Mouse (Mus musculus) regulatory T cell (primary cell): Measurements from ENCODE around the gene H2afy2.

ENCODE experiments used
- in situ Hi-C: fragments of 300-600 bp; cut with MboI, MseI; formaldehyde crosslinking; loops from one replicate; pipeline ENCODE4 v1.15.1; 2025; ENCODE audit warnings: high pct_unique_total_duplicates

Gene H2afy2

GRCm38 (mm10) chr10:61784414-61784813 is 467 bp upstream of the H2afy2 start:
- in situ Hi-C loops = no loop called here

GRCm38 (mm10) chr10:61782799-61783611 is 942 bp downstream of the H2afy2 start:
- in situ Hi-C loops = no loop called here

DNA sequence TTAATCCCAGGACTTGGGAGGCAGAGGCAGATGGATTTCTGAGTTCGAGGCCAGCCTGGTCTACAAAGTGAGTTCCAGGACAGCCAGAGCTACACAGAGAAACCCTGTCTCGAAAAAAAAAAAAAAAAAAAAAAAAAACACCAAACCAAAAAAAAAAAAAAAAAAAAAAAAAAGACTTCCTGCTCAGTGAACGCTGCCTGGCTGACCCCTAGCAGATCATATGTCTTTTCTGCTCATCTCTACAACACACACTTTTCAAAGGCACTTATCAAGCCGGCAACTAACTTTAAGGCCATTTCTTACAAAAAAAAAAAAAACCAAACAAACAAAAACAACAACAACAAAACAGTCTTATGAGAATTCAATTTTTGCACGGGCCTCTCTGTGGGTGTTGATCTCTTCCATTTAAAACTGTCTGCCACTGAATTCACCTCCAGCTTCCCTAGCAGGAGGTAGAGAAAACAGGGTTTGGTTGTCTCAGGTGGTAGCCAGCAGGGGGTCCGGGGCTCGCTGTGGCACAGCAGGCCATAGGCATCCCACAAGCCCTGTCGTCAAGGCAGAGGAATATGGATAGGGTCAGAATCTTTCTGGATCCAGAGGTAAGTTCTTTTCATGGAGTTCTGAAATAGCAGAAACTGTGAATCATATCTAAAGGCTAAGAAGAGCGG is 2.4 kb downstream of the H2afy2 start:
- in situ Hi-C loops = no loop called here

GRCm38 (mm10) chr10:61766806-61767205 is 17.1 kb downstream of the H2afy2 start:
- in situ Hi-C loops = no loop called here

DNA sequence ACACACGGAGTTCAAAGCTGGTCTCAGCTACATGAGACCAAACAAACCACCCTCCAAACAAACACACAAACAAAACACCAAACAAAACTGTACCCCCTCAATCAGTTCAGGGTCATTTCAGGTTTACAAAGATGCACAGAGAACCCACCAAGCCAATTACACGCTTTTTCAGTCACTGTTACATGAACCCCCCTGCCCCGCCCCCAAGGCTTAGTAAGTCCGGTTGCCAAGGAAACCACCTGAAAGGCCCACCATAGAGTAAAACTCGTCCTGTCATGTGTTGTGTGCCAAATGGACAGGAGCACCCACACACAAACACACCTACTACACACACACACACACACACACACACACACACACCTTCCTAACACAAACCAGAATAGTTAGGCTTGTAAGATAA is 18.4 kb downstream of the H2afy2 start:
- in situ Hi-C loops = no loop called here

GRCm38 (mm10) chr10:61764689-61765088 is 19.3 kb downstream of the H2afy2 start:
- in situ Hi-C loops = no loop called here

- in situ Hi-C loops = no loop called here
Observed at GRCm38 (mm10) chr10:61759869-61760268, 24.1 kb downstream of the H2afy2 start.

GRCm38 (mm10) chr10:61758904-61759303 is 25.0 kb downstream of the H2afy2 start:
- in situ Hi-C loops = no loop called here

DNA sequence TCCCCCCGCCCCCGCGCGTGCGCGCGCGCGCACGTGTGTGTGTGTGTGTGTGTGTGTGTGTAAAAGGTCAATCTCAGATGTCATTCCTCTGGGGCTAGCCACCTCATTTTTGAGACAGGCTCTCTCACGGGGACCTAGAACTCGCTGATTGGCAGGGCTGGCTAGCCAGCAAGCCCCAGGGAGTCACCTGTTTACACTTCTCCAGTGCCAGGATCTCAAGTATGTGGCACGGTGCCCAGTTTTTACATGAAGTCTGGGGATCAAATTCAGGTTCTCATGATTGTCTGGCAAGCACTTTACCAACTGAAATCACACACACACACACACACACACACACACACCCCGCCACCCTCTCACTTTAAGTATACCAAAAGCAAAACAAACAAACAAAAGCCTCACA is 26.9 kb downstream of the H2afy2 start:
- in situ Hi-C loops = no loop called here

DNA sequence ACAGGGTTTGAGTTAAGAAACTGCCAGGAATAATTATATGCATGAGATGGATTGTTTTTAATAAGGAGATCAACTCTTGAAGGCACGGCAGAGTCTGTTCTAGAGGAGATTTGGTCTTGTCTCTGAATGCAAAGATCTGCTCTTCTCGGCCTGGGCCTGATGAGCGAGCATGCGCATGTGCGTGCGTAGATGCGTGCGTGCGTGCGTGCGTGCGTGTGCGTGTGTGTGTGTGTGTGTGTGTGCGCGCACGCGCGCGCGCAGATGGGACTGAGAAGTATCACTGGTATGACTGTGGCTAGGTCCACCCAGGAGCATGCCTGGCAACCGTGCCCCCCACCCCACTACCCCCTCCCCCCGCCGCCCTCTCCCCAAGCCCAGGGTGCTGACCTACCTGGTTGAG is 30.9 kb downstream of the H2afy2 start:
- in situ Hi-C loops = no loop called here

DNA sequence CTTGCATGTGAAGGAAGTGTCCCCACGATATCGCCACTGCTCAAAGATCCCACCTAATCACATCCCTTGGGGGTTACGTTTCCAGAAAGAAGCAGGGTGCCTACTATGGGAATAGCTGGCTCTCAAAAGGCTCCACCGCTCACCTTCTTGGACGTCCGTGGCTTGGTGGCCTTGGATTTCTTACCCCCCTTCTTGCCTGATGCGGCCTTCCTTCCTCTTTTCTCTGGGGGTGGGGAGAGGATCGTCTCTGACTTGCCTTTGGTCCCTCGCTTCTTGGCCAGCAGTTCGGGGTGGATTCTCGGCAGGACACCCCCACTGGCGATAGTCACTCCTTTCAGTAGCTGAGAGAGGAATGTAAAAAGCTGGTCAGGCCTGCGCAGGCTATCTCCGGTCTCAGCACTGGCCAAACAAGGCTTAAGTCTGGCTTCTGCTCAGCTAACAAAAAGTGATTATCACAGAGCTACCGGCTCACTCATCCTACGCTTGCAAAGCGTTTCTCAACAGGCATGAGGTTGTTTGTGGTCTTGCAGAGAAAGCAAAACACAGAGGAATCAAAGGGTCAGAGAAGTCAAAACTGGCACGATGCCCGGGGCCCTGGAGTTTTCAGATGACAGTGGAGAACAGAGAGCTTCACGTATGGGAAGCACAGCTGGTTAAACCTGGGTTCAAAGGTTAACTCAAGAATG is 32.3 kb downstream of the H2afy2 start:
- in situ Hi-C loops = no loop called here

GRCm38 (mm10) chr10:61750014-61750413 is 33.9 kb downstream of the H2afy2 start:
- in situ Hi-C loops = no loop called here

GRCm38 (mm10) chr10:61747302-61747701 is 36.6 kb downstream of the H2afy2 start:
- in situ Hi-C loops = no loop called here

- in situ Hi-C loops = no loop called here
Observed at GRCm38 (mm10) chr10:61745133-61745532, 38.8 kb downstream of the H2afy2 start.

DNA sequence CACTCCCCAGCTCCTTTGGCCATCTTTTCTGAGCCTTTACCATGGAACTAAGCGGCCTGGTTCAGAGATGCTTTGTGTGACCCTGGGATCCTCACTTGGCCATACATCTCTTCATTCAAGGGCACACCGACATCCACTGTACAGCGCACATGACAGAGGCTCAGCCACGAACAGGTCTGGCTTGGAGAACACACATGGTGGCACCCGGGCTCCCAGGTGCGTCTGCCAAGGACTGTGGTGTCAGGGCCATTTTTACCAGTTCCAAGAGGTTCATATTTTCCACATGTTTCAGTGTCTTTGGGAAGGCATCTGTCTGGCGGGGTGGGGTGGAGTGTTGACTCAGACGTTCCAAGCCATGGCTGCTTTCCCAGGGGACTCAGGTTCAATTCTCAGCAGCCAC is 41.6 kb downstream of the H2afy2 start:
- in situ Hi-C loops = no loop called here

DNA sequence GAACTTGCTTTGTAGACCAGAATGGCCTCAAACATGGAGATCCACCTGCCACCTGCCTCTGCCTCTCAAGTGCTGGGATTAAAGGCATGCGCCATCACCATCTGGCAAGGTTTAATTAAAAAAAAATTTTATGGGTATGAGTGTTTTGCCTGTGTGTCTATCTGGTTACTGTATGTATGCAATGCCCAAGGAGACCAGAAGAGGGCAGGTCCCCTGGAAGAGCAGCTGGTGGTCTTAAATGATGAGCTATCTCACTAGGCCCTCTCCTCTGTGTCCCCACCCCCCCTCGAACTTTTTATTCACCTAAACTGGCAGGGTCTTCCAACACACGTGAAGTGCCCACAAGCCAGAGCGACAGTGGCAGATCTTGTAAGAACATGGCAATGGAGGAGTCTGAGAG is 42.1 kb downstream of the H2afy2 start:
- in situ Hi-C loops = no loop called here

- in situ Hi-C loops = no loop called here
Observed at GRCm38 (mm10) chr10:61741306-61741705, 42.6 kb downstream of the H2afy2 start.

DNA sequence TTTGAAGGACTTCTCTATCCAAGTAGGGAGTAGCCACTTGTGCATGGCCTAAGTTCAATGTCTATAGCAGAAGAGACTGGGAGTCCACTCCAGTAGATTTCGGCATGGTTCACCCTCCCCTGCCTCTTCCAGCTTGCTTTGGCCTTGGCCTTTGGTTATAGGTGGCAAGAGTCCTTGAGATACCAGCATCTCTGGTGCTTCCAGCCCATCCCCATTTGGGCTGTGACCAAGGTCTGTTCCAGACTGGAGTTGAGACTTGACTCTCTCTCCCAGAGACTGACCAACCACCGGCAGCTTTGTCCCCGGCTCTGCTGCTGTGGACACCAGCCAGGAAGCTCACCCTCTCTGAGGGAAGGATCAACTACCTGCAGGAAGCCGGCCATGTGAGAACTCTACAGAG is 45.8 kb downstream of the H2afy2 start:
- in situ Hi-C loops = no loop called here

DNA sequence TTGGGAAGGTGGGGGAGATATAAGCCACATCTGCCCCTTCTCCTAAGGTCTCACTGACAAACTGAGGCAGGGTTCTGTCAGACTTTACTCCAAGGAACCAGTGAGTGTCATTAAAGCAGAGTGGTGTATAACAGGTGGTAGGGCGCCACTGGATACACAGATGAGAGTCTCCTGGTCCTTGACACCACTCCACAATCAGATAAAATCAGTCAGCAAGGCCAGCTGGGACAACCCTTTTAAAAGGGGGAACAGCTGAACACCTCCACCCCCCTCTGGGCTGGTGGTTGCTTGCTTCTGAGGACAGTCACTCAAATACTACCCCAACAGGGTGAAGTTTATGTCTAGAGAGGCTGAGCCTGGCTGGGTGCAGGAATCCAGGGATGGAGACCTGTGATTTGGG is 46.4 kb downstream of the H2afy2 start:
- in situ Hi-C loops = no loop called here

DNA sequence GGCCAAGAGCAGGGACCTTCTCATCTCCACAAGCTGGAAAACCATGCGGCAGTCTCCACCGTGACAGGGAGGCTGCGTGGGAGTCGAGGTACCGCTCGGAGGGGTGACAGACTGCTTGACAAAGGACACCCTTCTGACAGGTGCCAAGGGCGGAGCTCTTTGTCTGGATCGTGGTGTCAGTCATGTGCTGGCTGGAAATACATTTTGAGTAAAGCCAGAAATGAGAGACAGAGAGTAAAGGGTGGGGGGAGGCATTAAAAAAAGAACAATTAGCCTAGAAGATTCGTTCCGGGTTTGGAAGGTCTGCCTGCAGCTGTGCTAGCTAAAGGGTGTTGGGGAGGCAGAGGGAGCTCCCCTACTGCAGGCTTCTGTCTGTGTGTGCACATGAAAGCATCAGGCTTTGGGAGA is 47.3 kb downstream of the H2afy2 start:
- in situ Hi-C loops = no loop called here

- in situ Hi-C loops = no loop called here
Observed at GRCm38 (mm10) chr10:61734377-61734776, 49.6 kb downstream of the H2afy2 start.

DNA sequence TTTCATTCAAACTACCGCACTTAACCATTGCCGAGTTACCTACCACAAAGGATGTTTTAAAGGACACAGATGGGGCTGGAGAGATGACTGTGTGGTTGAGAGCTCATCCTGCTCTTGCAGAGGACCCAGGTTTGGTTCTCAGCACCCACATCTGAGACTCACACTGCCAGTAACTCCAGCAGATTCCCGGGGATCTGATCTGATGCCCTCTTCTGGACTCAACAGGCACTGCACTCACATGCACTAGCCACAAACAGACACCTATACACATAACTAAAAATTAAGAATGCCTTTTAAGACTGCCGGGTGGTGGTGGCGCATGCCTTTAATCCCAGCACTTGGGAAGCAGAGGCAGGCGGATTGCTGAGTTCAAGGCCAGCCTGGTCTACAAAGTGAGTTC is 53.8 kb downstream of the H2afy2 start:
- in situ Hi-C loops = no loop called here

DNA sequence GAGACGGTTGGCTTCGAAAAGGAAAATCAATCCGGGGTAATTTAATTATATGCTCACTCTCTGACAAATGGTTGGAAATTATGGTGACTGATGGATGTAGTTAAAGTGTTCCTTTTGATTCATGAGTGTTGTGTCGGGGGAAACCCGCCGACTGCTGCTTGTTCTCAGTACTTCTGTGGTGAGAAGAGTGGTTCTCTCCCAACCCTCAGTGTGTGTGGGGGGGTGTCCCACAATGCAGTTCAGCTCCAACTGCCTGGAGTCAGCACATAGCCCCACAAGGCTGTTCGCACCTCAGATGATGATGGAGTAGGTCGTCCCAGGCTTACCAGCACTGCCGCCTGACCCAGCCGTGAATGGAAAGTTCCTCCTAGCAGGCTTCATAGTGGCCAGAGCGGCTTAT is 54.8 kb downstream of the H2afy2 start:
- in situ Hi-C loops = no loop called here
